Mouse (Mus musculus) forebrain, embryonic 16.5 days (tissue): ENCODE measurements around the gene Cyp2s1. TPM values are rescaled to one million over a fixed set of nuclear protein-coding genes. Genes with fewer than 3 reads are reported as not detected.
A peak's percentile ranks its signal among the peaks of the same experiment; 100 is the strongest.

Experiments
- ATAC-seq: fragments of 200-750 bp; cut with Nextera tagmentation; 2 replicates; pipeline ENCODE4 v1.8.0; 2017; ENCODE audit warnings: mild to moderate bottlenecking, moderate library complexity
- H3K27ac ChIP-seq: fragments of 300-500 bp; sonication (generic); 2 replicates; pipeline ENCODE4 v1.5.1; 2014; ENCODE audit warnings: low read length, control low read depth
- H3K27me3 ChIP-seq: fragments of 300-500 bp; sonication (generic); replicated peaks from 2 replicates; pipeline ENCODE4 v1.6.1; 2014; ENCODE audit warnings: low read length; ENCODE audit not compliant: control insufficient read depth, insufficient read depth
- H3K36me3 ChIP-seq: fragments of 300-500 bp; sonication (generic); 2 replicates; pipeline ENCODE4 v1.6.1; 2014; ENCODE audit not compliant: control insufficient read depth, insufficient read depth
- H3K4me1 ChIP-seq: fragments of 300-500 bp; sonication (generic); replicated peaks from 2 replicates; pipeline ENCODE4 v1.6.1; 2014; ENCODE audit warnings: low read length; ENCODE audit not compliant: control insufficient read depth, insufficient read depth
- H3K4me2 ChIP-seq: fragments of 300-500 bp; sonication (generic); 2 replicates; pipeline ENCODE4 v1.6.1; 2014; ENCODE audit warnings: mild to moderate bottlenecking, low read length, control low read depth
- H3K4me3 ChIP-seq: fragments of 300-500 bp; sonication (generic); replicated peaks from 2 replicates; pipeline ENCODE4 v1.5.1; 2014; ENCODE audit warnings: mild to moderate bottlenecking, low read length, control low read depth
- H3K9ac ChIP-seq: fragments of 300-500 bp; sonication (generic); replicated peaks from 2 replicates; pipeline ENCODE4 v1.6.1; 2014; ENCODE audit warnings: low read depth, low read length, control low read depth
- H3K9me3 ChIP-seq: fragments of 300-500 bp; sonication (generic); 2 replicates; pipeline ENCODE4 v1.6.1; 2016; ENCODE audit warnings: low read length; ENCODE audit not compliant: control insufficient read depth
- WGBS: fragments of 180-500 bp; shearing (Covaris S2); extraction: QIAGEN DNeasy Blood & Tissue Kit; methylation state at CpG from one replicate; pipeline ENCODE4 v1.1.7; 2014; 5-methylcytosine and 5-hydroxymethylcytosine counted together
- polyA plus RNA-seq: library from polyadenylated mRNA; unstranded; fragments of >200 nt; fragmentation: Nextera tagmentation; extraction: Ambion mirVana; gene quantifications from 2 replicates; pipeline ENCODE4 v1.2.1, GENCODE M21; 2015

Gene Cyp2s1
- polyA plus RNA-seq, 1 experiment from 2014 or later, result 1.1 TPM

DNA sequence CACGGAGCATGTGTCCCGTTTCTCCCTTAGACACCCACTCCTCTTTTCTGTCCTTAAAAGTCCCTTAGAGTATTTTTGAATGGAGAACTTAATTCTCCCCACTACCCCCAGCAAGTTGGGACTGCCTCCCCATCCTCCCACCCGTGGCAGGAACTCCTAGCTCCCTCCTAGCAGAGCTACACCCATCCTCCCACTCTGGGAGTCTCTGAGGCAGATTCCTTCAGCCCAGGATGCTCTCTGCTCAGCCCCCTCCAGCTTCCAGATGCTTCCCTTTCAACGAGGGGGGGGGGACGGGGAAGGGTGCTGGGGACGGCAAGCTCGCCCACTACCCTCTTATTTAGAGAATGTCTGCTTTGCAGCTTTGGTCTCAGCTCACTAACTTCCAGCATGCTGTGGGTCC lies 1.1 kb downstream of the Cyp2s1 start:
- H3K4me1 ChIP-seq, result peaks cover 9% of the 10 kb centered on the region
- H3K9me3 ChIP-seq, result no peaks in the 10 kb centered on the region
- ATAC-seq, result no peak
- H3K9ac ChIP-seq, result no peak overlapping the region
- H3K27me3 ChIP-seq, result peaks cover 7% of the 10 kb centered on the region; the same call in 1 of the 2 replicates
- no peaks in the 10 kb centered on the region for H3K36me3 ChIP-seq
- 24% methylated on average over 7 of the region's 7 CpGs for WGBS
- H3K4me3 ChIP-seq, result no peak overlapping the region
- H3K27ac ChIP-seq, result no peak overlapping the region
- peak overlapping the region; percentile 87; the same call in 1 of the 2 replicates for H3K4me2 ChIP-seq

- Histone ChIP-seq H3K9ac (no peak overlapping the region), H3K27ac (no peak overlapping the region), H3K27me3 (peaks cover 7% of the 10 kb centered on the region; the same call in 1 of the 2 replicates), H3K4me2 (no peak overlapping the region), H3K9me3 (no peaks in the 10 kb centered on the region), H3K4me3 (no peak overlapping the region), H3K36me3 (no peaks in the 10 kb centered on the region), H3K4me1 (peaks cover 9% of the 10 kb centered on the region)
- ATAC-seq, result no peak
- 84% methylated on average over 9 of the region's 9 CpGs for WGBS
These were observed 2.0 kb downstream of the Cyp2s1 start for GRCm38 (mm10) chr7:25814711-25815110.

DNA sequence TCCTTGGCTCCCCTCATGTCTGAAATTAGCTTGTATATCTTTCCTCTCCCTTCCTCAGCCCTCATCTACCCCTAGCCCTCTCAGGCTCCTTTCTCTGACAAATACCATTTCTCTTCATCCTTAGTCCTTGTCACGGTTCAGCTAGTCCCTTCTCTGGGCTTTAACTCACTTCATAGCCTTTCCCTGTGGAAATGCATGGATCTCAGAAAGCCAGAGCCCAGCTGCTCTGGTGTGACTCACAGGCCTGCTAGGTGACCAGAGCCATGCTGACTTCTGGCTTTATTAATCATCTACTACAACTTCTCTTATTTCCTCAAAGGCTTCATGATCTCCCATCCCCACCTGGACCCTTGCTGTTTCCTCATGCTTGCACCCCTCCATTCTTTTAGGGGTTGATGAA lies 4.5 kb downstream of the Cyp2s1 start:
- H3K9me3 ChIP-seq, result no peaks in the 10 kb centered on the region
- H3K27me3 ChIP-seq, result peaks cover 6% of the 10 kb centered on the region; the same call in 1 of the 2 replicates
- H3K36me3 ChIP-seq, result no peaks in the 10 kb centered on the region
- no peak overlapping the region for H3K4me2 ChIP-seq
- no peak for ATAC-seq
- H3K27ac ChIP-seq, result no peak overlapping the region
- H3K9ac ChIP-seq, result no peak overlapping the region
- no peak overlapping the region for H3K4me3 ChIP-seq
- H3K4me1 ChIP-seq, result peaks cover 9% of the 10 kb centered on the region
- 52% methylated on average over 1 of the region's 1 CpGs for WGBS

DNA sequence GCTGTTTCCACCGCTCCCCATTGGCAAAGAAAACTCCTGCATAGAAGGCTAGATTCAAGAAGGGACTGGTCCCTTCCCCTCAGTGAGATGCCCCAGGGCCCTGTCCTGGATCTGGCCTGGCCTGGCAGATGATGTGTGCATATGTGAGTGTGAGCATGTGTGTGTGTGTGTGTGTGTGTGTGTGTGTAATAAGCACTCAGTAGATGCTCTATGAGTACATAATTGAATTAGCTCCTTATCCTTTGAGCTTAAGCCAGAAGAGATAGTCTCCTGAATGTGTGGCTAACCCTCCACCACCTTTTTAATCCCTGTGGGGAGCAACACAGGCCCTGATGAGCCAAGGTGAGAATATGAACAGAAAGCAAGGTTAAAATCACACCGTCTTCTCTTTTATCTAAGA lies 5.0 kb downstream of the Cyp2s1 start:
- Histone ChIP-seq H3K27ac (no peak overlapping the region), H3K27me3 (peaks cover 5% of the 10 kb centered on the region; the same call in 1 of the 2 replicates), H3K4me1 (peaks cover 7% of the 10 kb centered on the region), H3K9me3 (no peaks in the 10 kb centered on the region), H3K4me2 (no peak overlapping the region), H3K9ac (no peak overlapping the region), H3K36me3 (no peaks in the 10 kb centered on the region), H3K4me3 (no peak overlapping the region)
- no peak for ATAC-seq
- WGBS, result 63% methylated on average over 2 of the region's 2 CpGs

GRCm38 (mm10) chr7:25805631-25806343 lies 10.9 kb downstream of the Cyp2s1 start:
- ATAC-seq, result peak; percentile 75
- Histone ChIP-seq H3K9me3 (no peaks in the 10 kb centered on the region), H3K27me3 (no peaks in the 10 kb centered on the region), H3K36me3 (no peaks in the 10 kb centered on the region), H3K4me3 (peak overlapping the region; percentile 40), H3K9ac (peak overlapping the region; percentile 62), H3K4me2 (peak overlapping the region; percentile 57), H3K4me1 (0 out of 2 replicates have a peak, but pooled peaks cover 4% of the 10 kb centered on the region), H3K27ac (no peak overlapping the region)
- 14% methylated on average over 21 of the region's 21 CpGs for WGBS

GRCm38 (mm10) chr7:25804792-25805191 lies 11.9 kb downstream of the Cyp2s1 start:
- 0 out of 2 replicates have a peak, but pooled peaks cover 4% of the 10 kb centered on the region for H3K4me1 ChIP-seq
- WGBS, result 83% methylated on average over 4 of the region's 4 CpGs
- H3K27me3 ChIP-seq, result no peaks in the 10 kb centered on the region
- ATAC-seq, result no peak
- no peak overlapping the region for H3K4me3 ChIP-seq
- H3K9me3 ChIP-seq, result no peaks in the 10 kb centered on the region
- no peaks in the 10 kb centered on the region for H3K36me3 ChIP-seq
- no peak overlapping the region for H3K4me2 ChIP-seq
- H3K27ac ChIP-seq, result no peak overlapping the region
- H3K9ac ChIP-seq, result no peak overlapping the region

DNA sequence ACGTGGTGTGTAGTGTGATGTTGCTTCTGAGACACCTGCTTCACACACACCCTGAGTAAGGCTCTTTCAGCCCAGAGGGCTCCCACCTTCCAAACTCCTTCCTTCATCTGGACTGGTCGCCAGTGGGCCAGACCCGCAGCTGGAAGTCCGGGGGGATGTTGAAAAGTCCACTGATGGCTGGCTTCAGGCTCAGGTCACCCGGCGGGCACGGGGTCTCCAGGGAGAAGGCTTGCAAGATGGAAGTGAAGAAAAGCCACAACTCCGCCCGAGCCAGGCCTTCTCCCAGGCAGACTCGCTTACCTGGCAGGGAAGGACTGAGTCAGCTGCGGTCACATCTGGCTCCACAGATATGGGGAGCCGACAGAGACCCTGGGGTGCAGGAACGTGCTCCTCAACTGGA lies 13.3 kb downstream of the Cyp2s1 start:
- ATAC-seq, result no peak
- 0 out of 2 replicates have a peak, but pooled peaks cover 4% of the 10 kb centered on the region for H3K4me1 ChIP-seq
- WGBS, result 88% methylated on average over 13 of the region's 13 CpGs

DNA sequence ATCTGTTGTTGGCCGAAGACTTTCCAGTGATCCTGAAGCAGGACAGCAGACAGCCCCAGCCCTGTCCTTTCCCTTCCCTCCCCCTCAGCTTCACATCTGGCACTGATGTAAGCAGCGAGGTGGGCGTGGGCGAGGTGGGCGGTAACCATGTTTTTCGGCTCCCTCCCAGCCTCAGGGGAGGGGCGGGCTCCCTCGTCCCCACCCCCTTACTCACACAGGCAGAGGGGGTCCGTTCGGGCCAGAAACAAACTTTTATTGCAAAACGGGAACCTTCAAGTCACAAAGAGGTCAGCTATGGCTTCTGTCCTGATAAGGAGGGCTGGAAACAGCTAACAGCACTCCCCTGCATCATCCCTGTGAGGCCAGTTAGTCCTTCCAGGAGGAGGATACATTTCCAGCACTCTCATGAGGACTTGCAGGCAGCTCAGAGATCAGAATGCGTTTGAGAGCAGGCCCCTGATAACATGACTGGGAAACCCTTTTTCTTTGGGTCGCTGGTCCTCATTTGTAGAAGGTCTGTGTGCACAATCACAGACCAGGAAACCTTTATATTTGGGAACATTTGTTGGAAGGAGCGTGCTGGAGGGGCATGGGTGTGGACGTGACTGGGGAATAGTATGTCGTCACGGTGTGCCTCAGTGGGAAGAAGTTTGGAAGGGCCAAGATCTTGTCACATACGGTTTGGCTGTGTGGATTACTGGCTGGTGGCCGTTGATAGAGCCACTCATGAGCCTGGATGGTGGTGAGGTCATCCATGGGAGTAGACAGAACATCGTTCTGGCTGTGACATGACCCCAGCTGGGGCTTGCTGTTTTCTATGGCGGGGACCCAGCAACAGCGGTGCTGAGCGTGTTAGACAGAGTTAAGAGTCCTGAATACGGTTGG lies 14.2 kb downstream of the Cyp2s1 start:
- ATAC-seq, result no peak
- Histone ChIP-seq H3K4me3 (no peak overlapping the region), H3K9ac (0 out of 2 replicates have a peak overlapping the region, but pooled peaks have one; percentile 5), H3K27ac (no peak overlapping the region), H3K4me2 (no peak overlapping the region), H3K27me3 (no peaks in the 10 kb centered on the region), H3K9me3 (no peaks in the 10 kb centered on the region; the same call in 1 of the 2 replicates), H3K4me1 (0 out of 2 replicates have a peak, but pooled peaks cover 4% of the 10 kb centered on the region), H3K36me3 (no peaks in the 10 kb centered on the region)
- WGBS, result 37% methylated on average over 24 of the region's 24 CpGs

More for the DNA sequence above, 13.3 kb downstream of the Cyp2s1 start:
- H3K4me3 ChIP-seq, result no peak overlapping the region
- no peak overlapping the region for H3K27ac ChIP-seq
- H3K27me3 ChIP-seq, result no peaks in the 10 kb centered on the region
- no peaks in the 10 kb centered on the region; the same call in 1 of the 2 replicates for H3K9me3 ChIP-seq
- no peak overlapping the region for H3K4me2 ChIP-seq
- H3K9ac ChIP-seq, result no peak overlapping the region
- no peaks in the 10 kb centered on the region for H3K36me3 ChIP-seq

DNA sequence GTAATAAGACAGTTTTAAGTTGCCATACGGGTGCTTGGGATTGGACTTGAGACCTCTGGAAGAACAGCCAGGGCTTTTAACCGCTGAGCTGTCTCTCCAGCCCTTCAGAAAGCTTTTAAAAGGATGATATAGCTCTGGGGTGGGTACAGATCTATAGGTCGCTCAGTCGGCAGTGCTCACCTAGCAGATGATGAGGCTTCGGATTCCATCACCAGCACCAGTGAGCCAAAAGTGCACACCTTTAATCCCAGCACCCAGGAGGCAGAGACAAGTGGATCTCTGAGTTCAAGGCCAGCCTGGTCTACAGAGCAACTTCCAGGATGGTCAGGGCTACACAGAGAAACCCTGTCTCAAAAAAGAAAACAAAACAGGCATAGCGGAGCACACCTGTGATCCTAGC lies 15.7 kb downstream of the Cyp2s1 start:
- ATAC-seq, result no peak
- H3K27me3 ChIP-seq, result no peaks in the 10 kb centered on the region

More for the DNA sequence above, 15.7 kb downstream of the Cyp2s1 start:
- Histone ChIP-seq H3K9ac (no peak overlapping the region), H3K4me2 (no peak overlapping the region), H3K27ac (no peak overlapping the region), H3K9me3 (no peaks in the 10 kb centered on the region; the same call in 1 of the 2 replicates), H3K36me3 (no peaks in the 10 kb centered on the region), H3K4me3 (no peak overlapping the region), H3K4me1 (0 out of 2 replicates have a peak, but pooled peaks cover 4% of the 10 kb centered on the region)
- 92% methylated on average over 6 of the region's 6 CpGs for WGBS
